Mouse (Mus musculus) CD8-positive naive resting alpha-beta T cell, adult 2 months (primary cell): ENCODE results near the gene Derl3.
"Not testable (repeated sequence)": the region's sequence is repeated elsewhere in the genome, so short reads cannot be mapped to it uniquely, and the experiment has no call there.

Source experiments
- DNase-seq, 2 experiments: peaks; one replicate each; pipeline ENCODE4 v3.0.0; 2022; ENCODE audit warnings: low read depth in 2 of 2, low spot score in 2 of 2

Derl3 gene

GRCm38 (mm10) chr10:75872025-75872914 is 20.9 kb upstream of the Derl3 start:
- DNase-seq: no peak

GRCm38 (mm10) chr10:75872915-75873542 is 20.2 kb upstream of the Derl3 start:
- DNase-seq: no peak

- DNase-seq: no peak
Observed at GRCm38 (mm10) chr10:75873543-75874170, 19.6 kb upstream of the Derl3 start.

GRCm38 (mm10) chr10:75878836-75879235 is 14.4 kb upstream of the Derl3 start:
- DNase-seq: no peak

GRCm38 (mm10) chr10:75880351-75880750 is 12.9 kb upstream of the Derl3 start:
- DNase-seq: no peak

GRCm38 (mm10) chr10:75880771-75881577 is 12.2 kb upstream of the Derl3 start:
- DNase-seq: no peak

- DNase-seq: no peak
Observed at GRCm38 (mm10) chr10:75881578-75882432, 11.4 kb upstream of the Derl3 start.

GRCm38 (mm10) chr10:75882433-75883231 is 10.6 kb upstream of the Derl3 start:
- DNase-seq: no peak

GRCm38 (mm10) chr10:75883232-75883552 is 10.0 kb upstream of the Derl3 start:
- peak; percentile 56 to 66 for DNase-seq

- no peak for DNase-seq
Observed at GRCm38 (mm10) chr10:75884742-75885141, 8.5 kb upstream of the Derl3 start.

GRCm38 (mm10) chr10:75887504-75887903 is 5.7 kb upstream of the Derl3 start:
- not testable (repeated sequence) for DNase-seq

- no peak for DNase-seq
Observed at GRCm38 (mm10) chr10:75889406-75890153, 3.6 kb upstream of the Derl3 start.

GRCm38 (mm10) chr10:75894601-75895000 is 1.4 kb downstream of the Derl3 start:
- DNase-seq: no peak

- no peak for DNase-seq
Observed at GRCm38 (mm10) chr10:75895730-75896129, 2.5 kb downstream of the Derl3 start.

- DNase-seq: no peak
Observed at GRCm38 (mm10) chr10:75896208-75896607, 3.0 kb downstream of the Derl3 start.

- DNase-seq: peak; percentile 29 to 31
Observed at GRCm38 (mm10) chr10:75897373-75897772, 4.2 kb downstream of the Derl3 start.

- DNase-seq: no peak
Observed at GRCm38 (mm10) chr10:75898039-75898564, 4.9 kb downstream of the Derl3 start.

- no peak for DNase-seq
Observed at GRCm38 (mm10) chr10:75898846-75899245, 5.6 kb downstream of the Derl3 start.

GRCm38 (mm10) chr10:75904391-75904790 is 11.2 kb downstream of the Derl3 start:
- DNase-seq: no peak
